Mouse (Mus musculus) forebrain, embryonic 16.5 days (tissue): ENCODE measurements around the gene Retreg3. TPM values are rescaled to one million over a fixed set of nuclear protein-coding genes. Genes with fewer than 3 reads are reported as not detected.
A peak's percentile ranks its signal among the peaks of the same experiment; 100 is the strongest.

ENCODE experiments used
- ATAC-seq: fragments of 200-750 bp; cut with Nextera tagmentation; 2 replicates; pipeline ENCODE4 v1.8.0; 2017; ENCODE audit warnings: mild to moderate bottlenecking, moderate library complexity
- H3K27ac ChIP-seq: fragments of 300-500 bp; sonication (generic); 2 replicates; pipeline ENCODE4 v1.5.1; 2014; ENCODE audit warnings: low read length, control low read depth
- H3K27me3 ChIP-seq: fragments of 300-500 bp; sonication (generic); replicated peaks from 2 replicates; pipeline ENCODE4 v1.6.1; 2014; ENCODE audit warnings: low read length; ENCODE audit not compliant: control insufficient read depth, insufficient read depth
- H3K36me3 ChIP-seq: fragments of 300-500 bp; sonication (generic); 2 replicates; pipeline ENCODE4 v1.6.1; 2014; ENCODE audit not compliant: control insufficient read depth, insufficient read depth
- H3K4me1 ChIP-seq: fragments of 300-500 bp; sonication (generic); replicated peaks from 2 replicates; pipeline ENCODE4 v1.6.1; 2014; ENCODE audit warnings: low read length; ENCODE audit not compliant: control insufficient read depth, insufficient read depth
- H3K4me2 ChIP-seq: fragments of 300-500 bp; sonication (generic); 2 replicates; pipeline ENCODE4 v1.6.1; 2014; ENCODE audit warnings: mild to moderate bottlenecking, low read length, control low read depth
- H3K4me3 ChIP-seq: fragments of 300-500 bp; sonication (generic); replicated peaks from 2 replicates; pipeline ENCODE4 v1.5.1; 2014; ENCODE audit warnings: mild to moderate bottlenecking, low read length, control low read depth
- H3K9ac ChIP-seq: fragments of 300-500 bp; sonication (generic); replicated peaks from 2 replicates; pipeline ENCODE4 v1.6.1; 2014; ENCODE audit warnings: low read depth, low read length, control low read depth
- H3K9me3 ChIP-seq: fragments of 300-500 bp; sonication (generic); 2 replicates; pipeline ENCODE4 v1.6.1; 2016; ENCODE audit warnings: low read length; ENCODE audit not compliant: control insufficient read depth
- WGBS: fragments of 180-500 bp; shearing (Covaris S2); extraction: QIAGEN DNeasy Blood & Tissue Kit; methylation state at CpG from one replicate; pipeline ENCODE4 v1.1.7; 2014; 5-methylcytosine and 5-hydroxymethylcytosine counted together
- polyA plus RNA-seq: library from polyadenylated mRNA; unstranded; fragments of >200 nt; fragmentation: Nextera tagmentation; extraction: Ambion mirVana; gene quantifications from 2 replicates; pipeline ENCODE4 v1.2.1, GENCODE M21; 2015

Gene Retreg3
- polyA plus RNA-seq, 1 experiment from 2014 or later = 25.2 TPM

DNA sequence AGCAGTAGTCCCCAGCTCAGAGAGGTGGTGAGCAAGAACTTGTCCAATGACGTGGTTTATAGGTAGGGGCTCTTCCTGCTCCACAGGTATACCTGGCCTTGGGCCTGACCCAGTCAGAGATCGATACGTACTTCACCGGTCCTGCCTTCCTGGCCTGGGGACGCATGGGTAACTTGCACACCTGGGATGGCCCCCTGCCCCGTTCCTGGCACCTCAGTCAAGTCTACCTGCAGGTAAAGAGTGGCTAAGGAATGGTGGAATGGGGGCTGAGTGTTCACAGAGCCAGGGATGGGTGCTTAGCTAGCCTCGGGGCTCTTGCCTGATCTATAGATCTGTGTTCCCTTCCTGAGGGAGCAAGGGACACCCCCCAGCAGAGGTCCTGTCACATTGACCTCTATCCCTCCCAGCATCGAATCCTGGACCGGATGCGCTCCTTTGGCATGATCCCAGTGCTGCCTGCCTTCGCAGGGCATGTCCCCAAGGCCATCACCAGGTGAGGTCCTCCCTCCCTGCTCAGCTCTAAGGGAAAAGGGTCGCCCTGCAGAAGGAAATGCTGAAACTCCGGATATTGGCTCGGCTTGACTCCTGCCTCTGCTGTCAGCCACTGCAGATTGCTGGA is 47.8 kb downstream of the Retreg3 start:
- H3K36me3 ChIP-seq = no peaks in the 10 kb centered on the region
- 75% methylated on average over 14 of the region's 14 CpGs for WGBS
- H3K4me2 ChIP-seq = no peak overlapping the region
- no peak overlapping the region for H3K9ac ChIP-seq
- H3K27ac ChIP-seq = no peak overlapping the region
- H3K9me3 ChIP-seq = no peaks in the 10 kb centered on the region
- ATAC-seq = no peak
- H3K4me3 ChIP-seq = no peak overlapping the region
- H3K4me1 ChIP-seq = peaks cover 18% of the 10 kb centered on the region
- H3K27me3 ChIP-seq = no peaks in the 10 kb centered on the region

GRCm38 (mm10) chr11:101070987-101071386 is 48.7 kb downstream of the Retreg3 start:
- Histone ChIP-seq H3K9me3 (no peaks in the 10 kb centered on the region), H3K9ac (peak overlapping the region; percentile 88), H3K4me3 (no peak overlapping the region), H3K27me3 (no peaks in the 10 kb centered on the region), H3K4me1 (peaks cover 22% of the 10 kb centered on the region), H3K27ac (no peak overlapping the region), H3K36me3 (no peaks in the 10 kb centered on the region), H3K4me2 (peak overlapping the region; percentile 93)
- 64% methylated on average over 6 of the region's 6 CpGs for WGBS
- ATAC-seq = no peak

DNA sequence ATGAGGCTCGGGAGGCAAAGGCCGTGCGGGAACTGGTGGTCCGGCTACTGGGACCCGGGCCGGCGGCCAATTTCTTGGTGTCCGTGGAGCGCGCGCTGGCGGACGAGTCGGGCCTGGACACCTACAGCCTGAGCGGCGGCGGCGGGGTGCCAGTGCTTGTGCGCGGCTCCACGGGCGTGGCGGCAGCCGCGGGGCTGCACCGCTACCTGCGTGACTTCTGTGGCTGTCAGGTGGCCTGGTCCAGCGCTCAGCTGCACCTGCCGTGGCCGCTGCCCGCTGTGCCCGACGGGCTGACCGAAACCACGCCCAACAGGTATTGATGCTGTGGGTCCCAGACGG is 49.5 kb downstream of the Retreg3 start:
- Histone ChIP-seq H3K4me2 (peak overlapping the region; percentile 93), H3K27ac (peak overlapping the region; percentile 53; the same call in 1 of the 2 replicates), H3K9ac (peak overlapping the region; percentile 88), H3K27me3 (no peaks in the 10 kb centered on the region), H3K4me1 (peaks cover 22% of the 10 kb centered on the region), H3K4me3 (peak overlapping the region; percentile 76), H3K36me3 (no peaks in the 10 kb centered on the region), H3K9me3 (no peaks in the 10 kb centered on the region)
- WGBS = under 1% methylated on average over 36 of the region's 36 CpGs
- peak; percentile 59 for ATAC-seq

DNA sequence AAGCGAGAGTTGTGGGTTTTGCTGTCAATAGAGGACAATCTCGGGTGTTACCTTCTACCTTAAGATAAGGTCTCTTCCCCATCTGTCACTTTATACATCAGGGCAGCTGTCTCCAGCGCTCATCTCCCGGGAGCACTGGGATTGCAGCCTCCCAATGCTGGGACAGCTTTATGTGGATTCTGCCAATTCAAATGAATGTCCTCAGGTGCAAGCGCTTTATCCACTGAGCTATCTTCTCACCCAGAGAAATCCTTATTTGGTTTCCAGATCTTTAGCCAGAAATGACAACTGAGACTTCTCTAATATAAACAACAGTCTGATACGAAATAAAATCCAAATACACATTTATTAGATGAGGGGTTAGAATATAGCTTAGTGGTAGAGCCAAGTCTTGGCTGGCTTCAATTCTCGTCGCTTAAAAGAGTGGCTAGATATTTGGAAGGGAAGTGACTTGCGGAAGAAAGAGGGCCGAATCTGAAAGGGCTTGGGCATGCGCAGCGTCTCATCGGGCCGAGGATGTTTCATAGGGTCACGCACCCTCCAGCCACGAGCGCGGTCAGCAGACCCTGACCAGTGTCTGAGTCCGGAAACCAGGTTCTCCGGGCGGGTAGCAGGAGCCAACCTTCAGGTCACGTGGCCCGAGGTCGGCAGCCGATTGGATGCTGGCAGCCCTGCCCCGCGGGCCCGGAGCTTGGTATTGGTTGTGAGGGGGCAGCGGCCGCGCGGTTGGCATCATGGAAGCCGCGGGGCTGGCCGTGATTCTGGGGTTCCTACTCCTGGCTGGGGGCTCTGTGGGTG is 50.1 kb downstream of the Retreg3 start, which contains the start of gene Naglu:
Gene Naglu, plus strand, starts transcription at position 622 of the 798 bp plus-strand sequence.
- Histone ChIP-seq H3K27me3 (no peaks in the 10 kb centered on the region), H3K4me2 (peak within 1 kb of the TSS; percentile 93), H3K9me3 (no peaks in the 10 kb centered on the region), H3K36me3 (no peaks in the 10 kb centered on the region), H3K4me1 (peaks cover 22% of the 10 kb centered on the region), H3K27ac (peak within 1 kb of the TSS; percentile 53), H3K9ac (peak within 1 kb of the TSS; percentile 88), H3K4me3 (peak within 1 kb of the TSS; percentile 76)
- WGBS = 5% methylated on average over 35 of the region's 35 CpGs
- ATAC-seq = peak; percentile 91

GRCm38 (mm10) chr11:101066549-101067412 is 52.9 kb downstream of the Retreg3 start:
- H3K9ac ChIP-seq = peak overlapping the region; percentile 14; the same call in 1 of the 2 replicates
- no peaks in the 10 kb centered on the region for H3K27me3 ChIP-seq
- 16% methylated on average over 18 of the region's 18 CpGs for WGBS
- H3K9me3 ChIP-seq = no peaks in the 10 kb centered on the region
- H3K4me1 ChIP-seq = peaks cover 25% of the 10 kb centered on the region
- H3K4me2 ChIP-seq = peak overlapping the region; percentile 48
- H3K36me3 ChIP-seq = peaks cover 6% of the 10 kb centered on the region; the same call in 1 of the 2 replicates
- no peak overlapping the region for H3K27ac ChIP-seq
- peak; percentile 29 for ATAC-seq
- peak overlapping the region; percentile 17 for H3K4me3 ChIP-seq

DNA sequence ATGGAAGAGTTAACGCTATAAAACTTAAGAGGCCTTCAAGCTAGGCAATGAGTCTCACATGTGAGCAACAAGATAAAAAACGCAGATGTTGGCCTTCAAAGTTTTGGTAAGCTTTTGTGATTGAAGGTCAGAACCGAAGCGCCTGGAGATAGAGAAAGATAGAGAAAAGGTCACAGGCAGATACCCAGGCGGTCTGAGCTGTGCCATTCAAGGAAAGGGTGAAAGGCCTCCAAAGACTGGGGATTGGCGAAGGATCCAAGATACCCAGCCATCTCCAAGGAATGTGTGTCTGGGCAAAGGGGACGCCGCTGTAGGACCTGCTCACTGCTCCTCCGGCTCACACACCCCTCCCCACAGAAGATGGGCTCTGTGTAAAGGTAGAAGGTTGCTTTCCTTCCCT is 54.7 kb downstream of the Retreg3 start:
- peaks cover 17% of the 10 kb centered on the region for H3K4me1 ChIP-seq

DNA sequence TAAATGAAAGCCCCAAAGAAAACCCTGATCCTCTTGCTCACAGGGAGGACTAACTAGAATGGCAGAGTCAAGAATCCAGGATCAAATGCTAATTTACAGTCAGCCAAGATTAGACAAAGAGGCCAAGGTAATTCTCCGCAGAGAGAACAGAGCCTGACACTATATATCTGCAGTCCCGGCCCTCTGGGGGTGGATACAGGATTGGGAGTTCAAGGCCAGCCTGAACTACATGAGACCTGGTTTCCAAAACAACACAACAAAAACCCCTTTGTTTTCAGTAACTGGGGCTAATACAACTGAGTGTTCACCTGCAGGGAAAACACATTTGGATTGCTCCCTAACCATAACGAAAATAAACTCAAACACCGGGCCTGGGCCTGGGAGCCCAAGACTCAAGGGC is 55.2 kb downstream of the Retreg3 start:
- Histone ChIP-seq H3K4me1 (peaks cover 15% of the 10 kb centered on the region), H3K9ac (no peak overlapping the region), H3K27me3 (no peaks in the 10 kb centered on the region), H3K27ac (no peak overlapping the region), H3K4me3 (no peak overlapping the region), H3K4me2 (no peak overlapping the region), H3K36me3 (peaks cover 6% of the 10 kb centered on the region; the same call in 1 of the 2 replicates), H3K9me3 (no peaks in the 10 kb centered on the region)
- WGBS = 81% methylated on average over 4 of the region's 4 CpGs
- no peak for ATAC-seq

More for the DNA sequence above, 54.7 kb downstream of the Retreg3 start:
- H3K27ac ChIP-seq = no peak overlapping the region
- ATAC-seq = no peak
- H3K9ac ChIP-seq = no peak overlapping the region
- no peak overlapping the region for H3K4me3 ChIP-seq
- WGBS = 93% methylated on average over 9 of the region's 9 CpGs
- no peaks in the 10 kb centered on the region for H3K9me3 ChIP-seq
- no peaks in the 10 kb centered on the region for H3K27me3 ChIP-seq
- peaks cover 6% of the 10 kb centered on the region; the same call in 1 of the 2 replicates for H3K36me3 ChIP-seq
- H3K4me2 ChIP-seq = no peak overlapping the region

GRCm38 (mm10) chr11:101063676-101064327 is 55.9 kb downstream of the Retreg3 start:
- Histone ChIP-seq H3K9me3 (no peaks in the 10 kb centered on the region), H3K4me1 (peaks cover 11% of the 10 kb centered on the region), H3K9ac (no peak overlapping the region), H3K27me3 (no peaks in the 10 kb centered on the region), H3K4me3 (no peak overlapping the region), H3K4me2 (no peak overlapping the region), H3K27ac (peak overlapping the region; percentile 53), H3K36me3 (peaks cover 7% of the 10 kb centered on the region)
- 57% methylated on average over 12 of the region's 12 CpGs for WGBS
- ATAC-seq = peak; percentile 42; the same call in 1 of the 2 replicates
